Mouse (Mus musculus): ENCODE measurements around the gene Ly6c1.
"Not testable (repeated sequence)": the region's sequence is repeated elsewhere in the genome, so short reads cannot be mapped to it uniquely, and the experiment has no call there.

- peak; percentile 18; the same call in 1 of the 2 replicates for TF ChIP-seq CTCF (IDR thresholded peaks at IDR 0.05; ENCODE audit: insufficient read depth, low read depth, low read length)
- TF ChIP-seq POLR2A (IDR thresholded peaks at IDR 0.05; ENCODE audit: insufficient read depth, low read depth, low read length): not testable (repeated sequence)
Observed at GRCm38 (mm10) chr15:75062030-75062574, 13.5 kb upstream of the Ly6c1 start.
